Mouse (Mus musculus) left cerebral cortex, adult 11 months (tissue): ENCODE results near the gene Npb.
A peak's percentile ranks its signal among the peaks of the same experiment; 100 is the strongest.
"Not testable (repeated sequence)": the region's sequence is repeated elsewhere in the genome, so short reads cannot be mapped to it uniquely, and the experiment has no call there.

ENCODE experiments used
- DNase-seq: peaks from one replicate; pipeline ENCODE4 v3.0.0; 2022; ENCODE audit warnings: low spot score

The Npb gene

DNA sequence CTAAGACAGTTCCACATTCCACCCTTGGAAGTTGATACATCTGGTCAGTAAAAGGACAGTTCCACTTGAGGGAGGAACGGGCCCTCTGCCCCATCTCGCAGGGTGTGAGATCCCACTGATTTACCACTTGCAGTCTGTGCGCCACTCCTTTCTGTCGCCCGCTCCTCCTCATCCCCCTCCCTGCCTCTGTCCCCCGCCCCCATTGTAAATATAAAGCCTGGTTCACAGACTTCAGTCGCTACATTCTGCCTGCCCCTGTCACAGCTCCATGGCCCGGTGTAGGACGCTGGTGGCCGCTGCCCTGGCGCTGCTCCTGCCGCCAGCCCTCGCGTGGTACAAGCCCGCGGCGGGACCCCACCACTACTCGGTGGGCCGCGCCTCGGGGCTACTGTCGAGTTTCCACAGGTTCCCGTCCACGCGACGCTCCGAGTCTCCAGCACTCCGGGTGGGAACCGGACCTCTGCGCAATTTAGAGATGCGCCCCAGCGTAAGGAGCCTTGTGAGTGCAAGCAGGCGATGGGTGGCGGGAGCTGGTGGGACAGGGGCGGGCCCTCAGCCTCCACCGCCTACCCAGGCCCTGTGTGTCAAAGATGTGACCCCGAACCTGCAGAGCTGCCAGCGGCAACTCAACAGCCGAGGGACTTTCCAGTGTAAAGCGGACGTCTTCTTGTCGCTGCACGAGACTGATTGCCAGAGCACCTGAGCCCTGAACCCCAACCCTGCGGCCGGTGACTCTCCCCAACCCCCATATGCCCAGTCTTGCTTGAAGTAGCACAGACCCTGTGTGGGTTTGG is at the start of gene Npb:
Npb (plus strand) TSS at position 237 of the 794 bp plus-strand sequence.
- DNase-seq = no peak

DNA sequence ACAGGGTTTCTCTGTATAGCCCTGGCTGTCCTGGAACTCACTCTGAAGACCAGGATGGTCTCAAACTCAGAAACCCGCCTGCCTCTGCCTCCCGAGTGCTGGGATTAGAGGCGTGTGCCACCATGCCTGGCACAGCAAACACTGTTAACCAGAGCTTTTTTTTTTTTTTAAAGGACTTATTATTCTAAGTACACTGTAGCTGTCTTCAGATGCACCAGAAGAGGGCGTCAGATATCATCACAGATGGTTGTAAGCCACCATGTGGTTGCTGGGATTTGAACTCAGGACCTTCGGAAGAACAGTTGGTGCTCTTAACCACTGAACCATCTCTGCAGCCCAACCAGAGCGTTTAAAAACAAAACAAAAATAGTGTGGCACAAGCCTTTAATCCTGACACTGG is 49.4 kb upstream of the Npb start:
- not testable (repeated sequence) for DNase-seq

DNA sequence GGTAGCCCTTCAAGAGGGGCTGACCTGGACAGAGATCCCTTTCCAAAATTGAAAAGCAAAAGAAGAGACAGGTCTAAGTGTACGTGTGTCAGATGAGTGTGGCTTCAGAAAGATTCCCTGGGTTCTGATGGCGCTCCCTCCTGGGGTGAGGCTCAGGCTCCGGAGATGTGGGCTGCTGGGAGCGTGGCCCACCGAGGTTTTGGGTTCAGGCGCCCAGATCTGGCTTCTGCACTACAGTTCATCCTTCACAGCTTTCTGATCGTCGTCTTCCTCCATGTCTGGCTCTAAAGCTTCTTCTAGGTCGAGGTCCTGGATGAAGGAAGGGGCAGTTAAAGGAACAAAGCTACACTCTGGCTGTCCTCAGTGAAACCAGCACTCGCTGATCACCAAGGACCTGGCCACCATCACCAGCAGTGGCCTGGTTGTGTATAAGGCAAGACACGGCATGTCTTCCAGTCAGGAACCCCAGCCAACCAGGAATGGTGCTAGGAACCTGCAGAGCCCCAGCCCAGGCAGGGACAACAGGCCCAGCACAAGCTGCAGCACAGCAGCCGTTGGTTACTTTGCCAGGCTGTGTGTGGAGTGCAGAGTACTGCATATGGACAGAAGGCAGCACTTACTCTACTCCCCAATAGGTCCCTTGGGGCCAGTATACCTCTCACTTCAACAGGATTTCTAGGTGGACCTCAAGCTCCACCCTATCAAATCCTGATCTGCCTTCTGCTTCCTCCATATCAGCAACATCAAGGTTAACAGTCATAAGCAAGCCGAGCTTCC is 47.1 kb upstream of the Npb start:
- DNase-seq = no peak

GRCm38 (mm10) chr11:120562949-120563348 is 45.3 kb upstream of the Npb start:
- no peak for DNase-seq

GRCm38 (mm10) chr11:120565114-120565513 is 43.2 kb upstream of the Npb start:
- no peak for DNase-seq

DNA sequence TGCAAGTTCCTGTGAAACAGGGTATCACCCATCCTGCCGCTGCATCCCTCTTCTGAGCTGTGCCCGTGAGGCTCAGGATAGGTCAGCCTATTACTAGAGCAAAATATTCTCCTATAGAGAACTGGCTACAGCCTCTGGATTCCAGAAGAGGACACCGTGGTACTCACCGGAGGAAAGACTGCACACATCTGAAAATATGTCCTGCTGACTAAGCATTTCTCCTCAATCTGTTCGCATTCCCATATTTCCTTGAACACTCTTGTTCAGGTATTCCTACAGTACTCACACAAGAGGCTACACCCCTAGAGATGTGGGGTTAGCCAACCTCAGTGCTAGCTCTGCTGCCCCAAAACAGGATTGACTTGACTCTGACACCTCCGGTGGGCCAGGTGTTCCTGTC is 40.0 kb upstream of the Npb start:
- DNase-seq = no peak

- DNase-seq = no peak
Observed at GRCm38 (mm10) chr11:120571122-120571521, 37.2 kb upstream of the Npb start.

DNA sequence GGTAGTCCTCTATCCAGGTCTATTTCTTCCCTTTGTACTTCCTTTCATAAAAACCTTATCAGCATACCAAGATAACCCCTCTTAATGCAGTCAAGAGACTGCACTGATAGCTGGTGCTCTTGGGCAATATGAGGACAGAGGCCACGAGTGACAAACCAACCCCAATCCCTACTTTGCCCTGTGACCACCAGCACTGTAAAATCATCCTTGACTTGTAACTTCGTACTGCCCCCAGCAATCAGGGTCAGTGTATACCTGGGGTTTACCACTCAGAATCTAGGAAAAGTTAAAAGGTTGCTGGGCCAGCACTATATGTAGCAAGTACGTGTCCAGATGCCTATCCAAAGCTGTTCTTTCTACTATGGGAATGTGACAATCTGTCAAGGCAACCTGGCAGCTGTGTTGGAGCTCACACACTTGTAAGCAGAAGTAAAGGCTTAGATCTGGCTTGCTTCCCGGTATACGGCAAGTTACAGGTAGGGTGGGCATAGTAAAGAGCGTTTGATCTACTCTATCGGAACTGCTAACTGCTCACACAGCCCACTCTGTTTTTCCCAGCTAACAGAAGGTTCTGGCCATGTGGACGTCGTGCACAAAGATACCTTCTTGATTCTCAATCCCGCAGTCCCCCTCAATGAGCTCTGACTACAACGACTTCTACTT is 36.4 kb upstream of the Npb start:
- no peak for DNase-seq

GRCm38 (mm10) chr11:120572417-120572751 is 35.9 kb upstream of the Npb start:
- no peak for DNase-seq

DNA sequence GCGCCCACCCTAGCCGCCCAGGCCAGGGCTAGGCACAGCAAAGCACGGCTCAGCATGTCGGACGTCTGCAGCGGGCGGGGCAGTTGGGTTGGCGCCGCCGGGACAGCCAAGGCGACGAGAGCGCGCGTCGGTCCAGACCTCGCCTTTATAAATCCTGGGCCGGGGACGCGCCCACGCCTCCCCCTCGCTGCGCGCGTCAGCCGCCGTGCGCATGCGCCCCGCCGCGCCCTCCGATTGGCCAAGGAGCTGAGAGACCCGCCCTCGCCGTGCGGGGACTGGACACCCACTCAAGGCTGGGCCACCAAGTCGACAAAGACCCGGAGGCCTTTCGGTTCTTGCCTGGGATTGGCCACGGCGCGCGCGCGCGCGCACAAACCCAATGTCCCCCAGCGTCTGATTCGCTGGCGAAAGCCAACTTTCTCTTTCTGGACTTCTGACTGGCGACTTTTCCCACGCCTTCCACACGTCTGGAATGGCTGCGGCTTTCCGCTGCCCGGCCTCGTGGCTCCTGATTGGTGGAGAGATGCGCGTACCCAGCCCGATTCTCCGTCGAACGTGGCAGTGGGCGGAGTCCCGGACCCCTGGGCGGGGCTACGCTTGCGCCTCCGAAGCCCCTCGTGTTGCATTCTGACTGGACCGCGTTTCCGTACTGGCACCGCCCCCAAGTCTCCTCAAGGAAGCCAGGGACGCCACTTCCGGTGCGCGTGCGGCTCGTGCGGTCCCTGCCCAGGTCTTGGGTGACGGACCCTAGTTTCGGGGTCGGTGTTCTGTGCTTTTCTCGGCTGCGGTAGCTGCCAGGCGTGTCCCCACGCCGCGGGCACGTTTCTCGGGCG is 35.3 kb upstream of the Npb start, which contains the start of gene P4hb:
P4hb (minus strand) TSS at position 502 of the 833 bp plus-strand sequence.
- DNase-seq = peak; percentile 100

DNA sequence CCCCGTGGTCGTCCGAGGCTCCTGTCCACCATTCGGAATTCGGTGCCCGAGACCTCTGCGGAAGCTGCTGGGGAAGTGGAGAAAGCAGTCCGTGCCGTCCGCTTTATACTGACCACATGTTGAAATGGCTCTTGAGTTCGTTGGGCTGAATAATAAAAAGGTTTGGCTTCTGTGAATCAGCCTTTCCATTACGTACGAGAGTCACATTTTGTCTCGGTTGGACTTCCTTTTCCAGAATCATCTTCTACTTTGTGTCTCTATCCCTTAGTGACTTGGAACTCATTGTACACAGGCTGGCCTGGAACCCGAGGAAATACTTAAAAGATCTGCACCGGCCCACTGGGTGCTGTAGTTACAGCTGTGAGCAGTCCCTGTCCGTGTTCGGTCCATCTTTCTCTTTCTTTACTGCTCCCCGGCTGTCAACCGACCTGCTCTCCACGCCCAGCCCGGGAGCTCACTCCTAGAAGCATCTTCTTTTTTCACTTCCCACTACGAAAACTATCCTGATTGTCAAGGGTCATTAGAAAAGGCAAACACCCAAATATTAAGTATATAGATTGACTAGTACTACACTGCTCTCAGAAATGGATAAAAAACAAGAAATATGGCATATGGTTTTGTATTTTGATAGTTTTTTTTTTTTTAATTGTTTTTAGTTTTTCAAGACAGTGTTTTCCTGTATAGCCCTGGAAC is 34.5 kb upstream of the Npb start:
- DNase-seq = no peak

DNA sequence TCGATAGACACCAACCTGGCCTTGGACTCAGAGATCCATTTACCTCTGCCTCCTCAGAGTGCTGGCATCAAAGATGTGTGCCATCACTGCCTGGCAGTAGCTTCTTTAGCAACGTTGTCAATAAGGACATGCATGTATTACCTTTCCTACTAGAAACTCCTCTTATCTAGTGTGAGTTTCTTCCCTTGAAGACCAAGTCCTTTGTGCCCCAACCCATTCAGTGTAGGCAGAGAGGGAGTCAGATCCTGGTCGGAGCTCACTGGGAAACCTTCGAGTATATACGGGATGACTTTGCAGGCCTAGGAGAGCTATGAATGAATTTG is 34.0 kb upstream of the Npb start:
- DNase-seq = no peak

- DNase-seq = no peak
Observed at GRCm38 (mm10) chr11:120575046-120575445, 33.2 kb upstream of the Npb start.

- no peak for DNase-seq
Observed at GRCm38 (mm10) chr11:120575940-120576339, 32.3 kb upstream of the Npb start.

- DNase-seq = no peak
Observed at GRCm38 (mm10) chr11:120576365-120576981, 31.8 kb upstream of the Npb start.

DNA sequence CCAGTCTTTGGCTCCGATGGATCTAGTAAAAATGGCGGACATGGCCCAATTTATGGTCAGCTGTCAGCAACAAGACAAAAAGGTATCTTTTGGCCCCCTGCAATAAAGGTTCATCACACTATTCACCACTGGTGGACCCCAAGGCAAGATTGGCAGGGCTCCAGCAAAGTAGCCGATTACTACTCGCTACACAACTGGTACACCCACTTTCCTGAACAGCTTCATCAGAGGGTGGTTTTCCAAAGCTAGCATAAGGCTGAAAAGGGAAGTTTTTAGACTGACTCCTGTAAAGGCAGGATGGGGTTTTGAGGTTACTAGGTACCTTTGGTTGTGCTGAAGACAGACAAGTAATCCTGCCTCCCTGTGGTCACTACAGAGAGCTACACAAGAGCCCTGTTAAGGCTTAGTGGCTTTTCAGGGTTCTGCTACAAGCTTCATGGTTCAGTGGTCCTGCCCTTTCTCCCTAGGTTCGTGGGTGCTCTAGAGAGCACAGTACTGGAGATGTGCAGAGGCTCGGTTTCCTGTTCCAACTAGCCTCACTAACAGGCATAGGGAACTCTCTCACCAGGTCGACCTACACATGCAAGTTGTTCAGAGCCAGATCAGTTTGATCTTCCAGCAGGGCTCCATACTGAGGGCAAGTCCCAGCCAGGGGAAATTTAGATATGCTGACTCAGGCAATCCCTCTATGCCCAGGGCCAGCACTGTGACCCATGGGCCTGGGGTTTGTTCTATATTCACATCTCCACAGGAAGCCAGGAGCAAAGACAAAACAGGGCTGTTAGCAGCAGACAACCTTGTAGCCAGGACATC is 30.9 kb upstream of the Npb start:
- DNase-seq = no peak

- no peak for DNase-seq
Observed at GRCm38 (mm10) chr11:120578024-120578693, 30.1 kb upstream of the Npb start.

DNA sequence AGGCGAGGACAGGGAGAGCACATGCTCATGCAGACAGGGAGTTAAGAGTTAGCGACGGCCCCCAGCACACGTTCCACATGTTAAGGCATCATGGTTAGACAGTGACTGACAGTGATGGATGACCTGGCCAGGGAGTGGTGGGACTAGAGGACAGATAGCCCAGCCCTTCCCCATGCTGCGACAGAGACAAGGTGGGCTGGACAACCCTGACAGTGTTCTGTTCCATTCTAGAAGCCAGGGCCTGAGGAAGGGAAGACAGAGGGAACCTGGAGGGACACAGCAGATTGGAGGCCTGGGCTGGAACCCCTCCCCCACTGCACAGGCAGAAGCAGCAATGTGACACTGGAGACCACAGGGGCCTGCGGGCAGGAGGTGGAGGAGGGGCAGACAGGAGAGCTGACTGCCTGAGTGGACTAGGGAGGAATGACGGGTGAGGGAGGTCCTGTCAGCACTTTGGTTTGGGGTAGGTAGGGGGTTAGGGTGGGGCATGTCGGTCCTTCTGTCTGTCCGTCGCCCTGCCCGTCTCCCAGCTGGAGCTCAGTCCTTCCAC is 29.5 kb upstream of the Npb start:
- DNase-seq = no peak
